Mouse (Mus musculus) layer of hippocampus, adult 2 months (tissue): ENCODE measurements around the gene Creld1. TPM values are rescaled to one million over a fixed set of nuclear protein-coding genes. Genes with fewer than 3 reads are reported as not detected.
A peak's percentile ranks its signal among the peaks of the same experiment; 100 is the strongest.

ENCODE experiments used
- DNase-seq, 2 experiments: peaks; one replicate each; pipeline ENCODE4 v3.0.0; 2022; ENCODE audit warnings: low spot score in 2 of 2
- H3K27ac ChIP-seq: fragments of 200-600 bp; 2 replicates; pipeline ENCODE4 v1.8.1; 2022
- H3K4me3 ChIP-seq: fragments of 200-600 bp; 2 replicates; pipeline ENCODE4 v1.8.1; 2022; ENCODE audit warnings: mild to moderate bottlenecking
- CTCF ChIP-seq: fragments of 200-600 bp; conservative IDR thresholded peaks from 2 replicates; pipeline ENCODE4 v1.8.1; 2022; ENCODE audit warnings: antibody characterized with exemption, mild to moderate bottlenecking, moderate library complexity
- total RNA-seq, 2 experiments: library from RNA; stranded (reverse); gene quantifications; 2 replicates each; pipeline ENCODE4 v1.2.3; 2021

The Creld1 gene
- total RNA-seq, 2 experiments from 2014 or later, result 105 to 120 TPM

DNA sequence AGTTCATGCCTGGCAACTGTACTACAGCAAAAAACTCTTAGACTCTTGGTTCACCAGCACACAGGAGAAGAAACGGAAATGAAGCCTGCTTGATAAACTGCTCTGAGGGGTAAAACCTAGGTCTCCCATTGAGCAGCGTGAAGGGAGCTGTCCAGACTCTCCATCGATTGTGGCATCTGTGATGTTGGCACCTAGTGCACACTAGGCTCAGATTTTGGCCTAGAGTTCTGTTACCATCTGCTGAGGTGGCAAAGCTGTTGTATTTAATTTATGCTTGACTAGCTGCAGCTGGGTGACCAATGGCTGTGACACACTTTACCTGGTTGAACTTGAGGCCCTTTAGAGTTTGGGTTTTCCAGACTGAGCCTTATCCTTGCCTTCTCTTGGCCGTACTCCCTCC, 35.5 kb upstream of the Creld1 start:
- Histone ChIP-seq H3K4me3 (no peak overlapping the region), H3K27ac (no peak overlapping the region)
- no peak for DNase-seq
- TF ChIP-seq CTCF, result no peak

DNA sequence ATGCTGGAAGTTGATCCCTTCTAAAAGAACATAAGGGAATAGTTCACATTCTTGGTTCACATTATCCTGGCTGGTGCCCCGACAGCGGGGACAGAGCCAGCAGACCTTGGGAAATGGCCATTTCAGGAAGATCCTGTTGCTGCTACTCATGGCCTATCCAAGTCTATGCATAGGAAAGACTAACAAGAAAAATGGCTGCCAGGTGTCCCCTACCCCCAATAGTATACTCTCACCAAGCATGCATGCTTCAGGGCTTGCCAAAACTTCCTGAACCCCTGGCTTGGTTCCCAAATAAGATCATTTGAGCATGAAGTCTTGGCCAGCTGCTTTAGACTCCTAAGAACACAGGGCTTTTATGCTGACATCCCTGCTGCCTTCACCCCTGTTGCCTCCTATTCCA, 31.3 kb upstream of the Creld1 start:
- DNase-seq, result no peak
- Histone ChIP-seq H3K4me3 (no peak overlapping the region), H3K27ac (no peak overlapping the region)
- TF ChIP-seq CTCF, result no peak

DNA sequence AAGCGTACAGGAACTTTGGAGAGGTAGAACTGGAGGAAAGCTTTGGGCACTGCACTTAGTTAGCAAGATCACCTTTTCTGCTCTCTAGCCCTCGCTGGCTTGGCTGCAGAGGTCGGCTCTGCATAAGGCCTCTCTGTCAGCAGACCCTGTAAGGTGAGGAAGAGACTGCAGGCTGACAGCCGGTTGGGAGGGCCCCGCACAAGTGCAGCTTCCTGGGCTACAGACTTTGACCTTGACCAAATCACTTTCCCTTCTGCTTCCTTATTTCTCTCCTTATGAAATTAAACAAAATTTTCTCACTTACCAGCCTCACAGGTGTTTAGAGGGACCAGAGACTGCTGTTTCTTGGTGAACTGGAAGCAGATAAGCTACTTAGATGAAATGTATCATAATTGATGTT, 28.1 kb upstream of the Creld1 start:
- DNase-seq, result no peak
- Histone ChIP-seq H3K27ac (no peak overlapping the region), H3K4me3 (no peak overlapping the region)
- TF ChIP-seq CTCF, result no peak

- DNase-seq, result no peak
- Histone ChIP-seq H3K27ac (no peak within 1 kb of the TSS), H3K4me3 (no peak within 1 kb of the TSS)
- no peak for TF ChIP-seq CTCF
Measured at GRCm38 (mm10) chr6:113457952-113458534, 25.1 kb upstream of the Creld1 start, which contains the start of gene Il17re. Gene Il17re (plus strand): TSS chr6:113458484.

DNA sequence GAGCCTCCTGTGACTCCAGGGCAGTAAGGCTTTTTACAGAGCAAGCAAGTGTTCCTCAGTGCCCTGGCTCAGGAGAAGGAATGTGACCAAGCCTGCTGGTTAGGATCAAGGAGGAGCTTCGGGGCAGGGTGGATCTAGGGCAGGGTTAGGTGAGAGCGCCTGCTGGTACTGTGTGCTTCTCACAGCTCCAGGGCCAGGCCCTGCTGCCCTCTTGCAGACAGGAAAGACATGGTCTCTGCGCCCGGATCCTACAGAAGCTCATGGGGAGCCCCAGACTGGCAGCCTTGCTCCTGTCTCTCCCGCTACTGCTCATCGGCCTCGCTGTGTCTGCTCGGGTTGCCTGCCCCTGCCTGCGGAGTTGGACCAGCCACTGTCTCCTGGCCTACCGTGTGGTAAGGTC, 24.5 kb upstream of the Creld1 start:
- no peak overlapping the region for H3K27ac ChIP-seq

GRCm38 (mm10) chr6:113464040-113464439, 19.1 kb upstream of the Creld1 start:
- no peak for DNase-seq
- H3K27ac ChIP-seq, result no peak overlapping the region
- no peak for TF ChIP-seq CTCF
- no peak overlapping the region for H3K4me3 ChIP-seq

More for the DNA sequence above, 24.5 kb upstream of the Creld1 start:
- no peak for DNase-seq
- TF ChIP-seq CTCF, result no peak
- H3K4me3 ChIP-seq, result no peak overlapping the region

DNA sequence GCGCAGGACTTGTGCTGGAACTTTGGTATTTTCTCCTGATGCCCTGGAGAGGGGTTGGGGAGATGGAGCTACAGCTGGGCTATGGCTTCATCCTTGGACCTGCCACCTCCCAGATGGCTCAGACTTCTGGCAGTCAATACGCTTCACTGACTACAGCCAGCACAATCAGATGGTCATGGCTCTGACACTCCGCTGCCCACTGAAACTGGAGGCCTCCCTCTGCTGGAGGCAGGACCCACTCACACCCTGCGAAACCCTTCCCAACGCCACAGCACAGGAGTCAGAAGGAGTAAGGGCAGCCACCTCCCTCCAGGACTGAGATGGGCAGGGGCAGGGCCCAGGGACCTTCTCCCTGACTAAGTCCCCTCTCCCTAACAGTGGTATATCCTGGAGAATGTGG, 17.5 kb upstream of the Creld1 start:
- H3K4me3 ChIP-seq, result no peak overlapping the region
- TF ChIP-seq CTCF, result peak; percentile 28
- no peak overlapping the region for H3K27ac ChIP-seq
- no peak for DNase-seq

DNA sequence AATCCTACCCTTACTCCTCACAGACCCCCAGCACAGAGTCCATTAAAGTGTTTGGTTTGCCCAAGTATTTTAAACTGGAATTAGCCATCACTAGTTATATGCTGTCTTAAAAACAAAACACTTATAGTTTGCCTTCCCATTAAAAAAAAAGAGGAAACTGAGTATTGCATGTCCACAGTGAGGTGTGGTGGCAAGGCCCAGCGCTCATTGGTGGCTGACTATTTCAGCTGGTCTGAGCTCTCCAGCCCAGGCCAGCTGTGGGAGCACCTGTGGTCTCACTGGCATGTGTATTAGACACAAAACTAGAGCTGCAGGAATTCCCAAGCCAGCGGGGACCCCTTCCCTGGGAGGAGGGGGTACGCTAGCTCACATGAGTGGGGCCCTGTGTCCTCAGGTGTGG, 14.6 kb upstream of the Creld1 start:
- no peak for TF ChIP-seq CTCF
- no peak overlapping the region for H3K4me3 ChIP-seq
- no peak for DNase-seq
- no peak overlapping the region for H3K27ac ChIP-seq

DNA sequence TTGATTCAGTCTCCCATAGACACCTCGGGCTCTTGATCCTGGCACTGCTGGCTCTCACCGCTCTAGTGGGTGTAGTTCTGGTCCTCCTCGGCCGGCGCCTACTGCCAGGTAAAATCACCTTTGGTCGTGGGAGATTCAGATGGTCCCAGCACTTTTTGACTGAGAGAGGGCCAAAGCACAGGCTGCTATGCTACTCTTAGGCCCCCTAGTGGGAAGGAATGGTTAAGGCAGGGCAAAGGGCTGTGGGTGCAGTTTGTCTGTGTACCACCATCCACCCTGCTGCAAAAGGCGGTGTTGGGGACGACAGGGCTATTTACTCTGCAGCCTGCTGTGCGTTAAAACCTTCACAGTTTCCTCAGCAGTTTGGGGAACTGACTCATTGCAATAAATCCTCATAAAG, 14.1 kb upstream of the Creld1 start:
- DNase-seq, result peak; percentile 60 to 70
- Histone ChIP-seq H3K27ac (peak overlapping the region; percentile 48; the same call in 1 of the 2 replicates), H3K4me3 (peak overlapping the region; percentile 52)
- TF ChIP-seq CTCF, result peak; percentile 78

DNA sequence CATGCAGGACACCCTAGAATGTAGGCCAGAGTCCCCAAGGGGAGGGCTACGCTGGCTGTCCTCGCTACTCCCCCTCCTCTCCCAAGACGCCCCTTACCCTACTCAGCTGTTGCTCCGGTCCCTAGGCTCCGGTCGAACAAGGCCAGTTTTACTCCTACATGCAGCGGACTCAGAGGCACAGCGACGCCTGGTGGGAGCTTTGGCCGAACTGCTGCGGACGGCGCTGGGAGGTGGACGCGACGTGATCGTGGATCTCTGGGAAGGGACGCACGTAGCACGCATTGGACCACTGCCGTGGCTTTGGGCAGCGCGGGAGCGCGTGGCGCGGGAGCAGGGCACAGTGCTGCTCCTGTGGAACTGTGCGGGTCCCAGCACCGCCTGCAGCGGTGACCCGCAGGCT, 13.7 kb upstream of the Creld1 start:
- Histone ChIP-seq H3K4me3 (peak overlapping the region; percentile 52), H3K27ac (peak overlapping the region; percentile 48; the same call in 1 of the 2 replicates)
- peak; percentile 50 to 73 for DNase-seq
- peak; percentile 69 for TF ChIP-seq CTCF

GRCm38 (mm10) chr6:113471297-113471936, 11.7 kb upstream of the Creld1 start, which contains the start of gene Il17rc:
Gene Il17rc (plus strand): TSS chr6:113471427.
- no peak for DNase-seq
- TF ChIP-seq CTCF, result no peak
- Histone ChIP-seq H3K27ac (peak within 1 kb of the TSS; percentile 68), H3K4me3 (peak within 1 kb of the TSS; percentile 37)

DNA sequence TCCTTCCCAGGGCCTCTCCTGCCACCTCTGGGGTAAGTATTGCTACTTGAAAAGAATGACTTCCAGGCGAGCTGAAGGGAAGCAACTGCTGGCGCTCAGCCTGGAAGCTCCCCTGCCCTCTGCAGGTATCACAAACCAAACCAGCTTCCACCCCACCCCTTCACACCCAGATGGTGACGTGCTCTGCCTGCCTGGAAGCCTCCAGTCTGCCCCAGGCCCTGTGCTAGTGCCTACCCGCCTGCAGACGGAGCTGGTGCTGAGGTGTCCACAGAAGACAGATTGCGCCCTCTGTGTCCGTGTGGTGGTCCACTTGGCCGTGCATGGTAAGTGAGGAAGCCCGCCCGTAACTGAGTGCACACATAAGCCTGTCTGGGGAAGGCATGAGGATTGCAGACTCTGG, 11.0 kb upstream of the Creld1 start:
- TF ChIP-seq CTCF, result no peak

DNA sequence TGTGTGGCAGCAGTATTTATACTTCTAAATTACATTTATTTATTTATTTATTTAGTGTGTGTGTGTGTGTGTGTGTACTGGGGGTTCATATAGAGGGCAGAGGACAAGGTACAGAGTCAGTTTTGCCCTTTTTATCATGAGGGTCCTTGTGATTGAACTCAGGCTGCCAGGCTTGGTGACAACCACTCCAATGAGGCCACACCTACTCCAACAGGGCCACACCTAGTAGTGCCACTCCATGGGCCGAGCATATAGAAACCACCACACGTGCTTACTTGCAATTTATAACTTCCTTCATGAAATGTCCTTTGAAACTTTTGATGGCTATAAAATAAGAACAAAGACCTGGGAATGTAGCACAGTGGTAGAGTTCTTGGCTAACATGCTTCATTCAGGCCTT, 9.9 kb upstream of the Creld1 start:
- DNase-seq, result no peak
- no peak overlapping the region for H3K27ac ChIP-seq
- no peak for TF ChIP-seq CTCF
- H3K4me3 ChIP-seq, result no peak overlapping the region

More for the DNA sequence above, 11.0 kb upstream of the Creld1 start:
- H3K4me3 ChIP-seq, result no peak overlapping the region
- no peak for DNase-seq
- no peak overlapping the region for H3K27ac ChIP-seq

GRCm38 (mm10) chr6:113473715-113474114, 9.4 kb upstream of the Creld1 start:
- Histone ChIP-seq H3K4me3 (no peak overlapping the region), H3K27ac (no peak overlapping the region)
- no peak for DNase-seq
- no peak for TF ChIP-seq CTCF
